Mouse (Mus musculus) kidney, adult 8-10 months (tissue): ENCODE measurements at regions not wholly inside any gene's neighbourhood (a gene's known extent, or its start where the extent isn't known, plus 50 kb on each side); places are given as distances from the start of the nearest gene placed in this dataset.

Source experiments
- DNase-seq, 2 experiments: peaks; one replicate each; pipeline ENCODE4 v3.0.0; 2022

GRCm38 (mm10) chr7:130042296-130042910 lies 450.7 kb downstream of the Wdr11 start:
- DNase-seq: no peak

GRCm38 (mm10) chr7:130043397-130044234 lies 452.0 kb downstream of the Wdr11 start:
- DNase-seq: no peak

- DNase-seq: no peak
Measured at GRCm38 (mm10) chr7:130044235-130044553, 452.5 kb downstream of the Wdr11 start.

GRCm38 (mm10) chr7:130044581-130044980 lies 452.9 kb downstream of the Wdr11 start:
- no peak for DNase-seq

- DNase-seq: no peak
Measured at GRCm38 (mm10) chr7:130046086-130046485, 454.4 kb downstream of the Wdr11 start.

- DNase-seq: no peak
Measured at GRCm38 (mm10) chr7:130047293-130048034, 455.8 kb downstream of the Wdr11 start.

- DNase-seq: peak; percentile 19
Measured at GRCm38 (mm10) chr7:130048106-130048772, 456.6 kb downstream of the Wdr11 start.

- no peak for DNase-seq
Measured at GRCm38 (mm10) chr7:130049461-130049860, 457.8 kb downstream of the Wdr11 start.

- no peak for DNase-seq
Measured at GRCm38 (mm10) chr7:130050120-130050519, 458.5 kb downstream of the Wdr11 start.

GRCm38 (mm10) chr7:130052376-130052775 lies 460.7 kb downstream of the Wdr11 start:
- no peak for DNase-seq

GRCm38 (mm10) chr7:130057708-130058107 lies 462.5 kb downstream of the Ate1 start:
- DNase-seq: no peak

GRCm38 (mm10) chr7:130058267-130058666 lies 461.9 kb downstream of the Ate1 start:
- DNase-seq: no peak

- DNase-seq: no peak
Measured at GRCm38 (mm10) chr7:130059684-130060607, 460.2 kb downstream of the Ate1 start.

GRCm38 (mm10) chr7:130064500-130064899 lies 455.7 kb downstream of the Ate1 start:
- DNase-seq: no peak

GRCm38 (mm10) chr7:130068316-130068715 lies 451.9 kb downstream of the Ate1 start:
- DNase-seq: no peak

- DNase-seq: no peak
Measured at GRCm38 (mm10) chr7:130073388-130073787, 446.8 kb downstream of the Ate1 start.

- DNase-seq: no peak
Measured at GRCm38 (mm10) chr7:130073890-130074819, 446.0 kb downstream of the Ate1 start.

GRCm38 (mm10) chr7:130082662-130083061 lies 437.5 kb downstream of the Ate1 start:
- no peak for DNase-seq

- no peak for DNase-seq
Measured at GRCm38 (mm10) chr7:130085706-130086105, 434.5 kb downstream of the Ate1 start.

- DNase-seq: no peak
Measured at GRCm38 (mm10) chr7:130089896-130090610, 430.1 kb downstream of the Ate1 start.
